Mouse (Mus musculus) ES-E14 (cell line): ENCODE measurements around the gene Myo3b.

Experiments used
- CHD2 ChIP-seq: IDR thresholded peaks from 2 replicates; pipeline ENCODE4 v1.6.1; 2014; ENCODE audit warnings: mild to moderate bottlenecking, low read depth, low read length, inconsistent platforms
- HCFC1 ChIP-seq: IDR thresholded peaks from 2 replicates; pipeline ENCODE4 v1.6.1; 2012; ENCODE audit warnings: low read length, inconsistent platforms, borderline replicate concordance; ENCODE audit not compliant: insufficient read depth
- ZC3H11A ChIP-seq: IDR thresholded peaks from 2 replicates; pipeline ENCODE4 v1.6.1; 2012; ENCODE audit warnings: low read depth, mild to moderate bottlenecking, inconsistent platforms, low read length, borderline replicate concordance
- ZNF384 ChIP-seq: IDR thresholded peaks from 2 replicates; pipeline ENCODE4 v1.6.1; 2012; ENCODE audit warnings: low read depth, low read length, inconsistent platforms

GRCm38 (mm10) chr2:70425611-70426010, 386.7 kb downstream of the Myo3b start:
- TF ChIP-seq HCFC1, result no peak
- no peak for TF ChIP-seq ZNF384
- no peak for TF ChIP-seq ZC3H11A
- TF ChIP-seq CHD2, result no peak
